Mouse (Mus musculus): Measurements from ENCODE around the gene Zfp458. TPM values are rescaled to one million over a fixed set of nuclear protein-coding genes. Genes with fewer than 3 reads are reported as not detected.
A peak's percentile ranks its signal among the peaks of the same experiment; 100 is the strongest.
"Not testable (repeated sequence)": the region's sequence is repeated elsewhere in the genome, so short reads cannot be mapped to it uniquely, and the experiment has no call there.

Gene Zfp458
- 0.41 and 0.46 TPM in 2 replicates for polyA plus RNA-seq (2015; fragmentation: Nextera tagmentation; extraction: Ambion mirVana)

DNA sequence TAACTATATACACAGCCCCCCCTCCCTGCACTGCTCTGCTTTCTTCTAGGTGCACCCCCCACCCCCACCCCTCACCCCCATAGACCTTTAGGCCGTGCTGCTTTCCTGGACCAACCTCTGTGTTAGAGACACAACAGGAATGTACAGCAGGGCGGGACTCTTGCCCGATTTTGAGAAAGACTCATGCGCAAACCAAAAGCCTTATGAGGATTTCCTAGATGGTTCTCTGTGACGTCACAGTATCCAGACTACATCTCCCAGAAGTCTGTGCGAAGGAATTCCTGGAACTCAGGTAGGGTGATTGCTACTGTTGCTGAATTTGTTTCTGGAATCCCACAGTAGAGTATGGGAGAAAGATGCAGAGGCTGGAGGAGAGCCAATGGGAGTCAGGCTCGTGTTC lies at the start of gene Zfp458:
Gene Zfp458 (minus strand): TSS at position 153 of the 400 bp plus-strand sequence.
- Histone ChIP-seq H3K36me3 (no peaks in the 10 kb centered on the region), H3K27me3 (no peaks in the 10 kb centered on the region), H3K9ac (no peak within 1 kb of the TSS), H3K4me1 (replicated peaks) (no peaks in the 10 kb centered on the region), H3K27ac (no peak within 1 kb of the TSS), H3K9me3 (replicated peaks) (no peaks in the 10 kb centered on the region), H3K4me3 (replicated peaks) (no peak within 1 kb of the TSS), H3K4me2 (no peak within 1 kb of the TSS)
- ATAC-seq (ENCODE audit: low read depth) (no peak), DNase-seq (peak; percentile 11)
- WGBS (ENCODE audit: insufficient replicate concordance) = 35% methylated on average over 7 of the region's 7 CpGs

DNA sequence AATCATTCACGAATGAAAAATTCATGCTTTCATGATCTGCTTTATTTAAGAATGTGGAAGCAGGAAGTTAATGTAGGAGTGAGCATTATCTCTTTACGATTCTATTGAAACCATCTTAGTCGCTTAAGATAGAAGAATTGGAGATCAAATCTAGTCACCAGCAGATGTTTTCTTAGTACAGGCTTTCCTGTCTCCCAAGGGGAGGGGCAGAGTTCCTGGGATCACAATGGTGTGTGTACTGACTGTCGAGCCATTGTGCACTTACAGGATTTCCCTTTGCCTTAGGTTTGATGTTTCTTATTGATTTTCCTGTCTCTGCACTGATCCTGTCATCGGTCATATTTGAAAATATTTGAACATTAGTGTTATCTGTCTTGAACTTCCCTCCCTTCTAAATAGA lies 28.5 kb upstream of the Zfp458 start:
- Histone ChIP-seq H3K4me2 (peak overlapping the region; percentile 85), H3K4me1 (replicated peaks) (peaks cover 9% of the 10 kb centered on the region), H3K9me3 (replicated peaks) (no peaks in the 10 kb centered on the region), H3K9ac (peak overlapping the region; percentile 80; the same call in 1 of the 2 replicates), H3K36me3 (no peaks in the 10 kb centered on the region), H3K4me3 (replicated peaks) (peak overlapping the region; percentile 76), H3K27ac (no peak overlapping the region), H3K27me3 (no peaks in the 10 kb centered on the region)
- DNase-seq = no peak
- no peak for ATAC-seq (ENCODE audit: low read depth)
- 23% methylated on average over 5 of the region's 5 CpGs for WGBS (ENCODE audit: insufficient replicate concordance)

DNA sequence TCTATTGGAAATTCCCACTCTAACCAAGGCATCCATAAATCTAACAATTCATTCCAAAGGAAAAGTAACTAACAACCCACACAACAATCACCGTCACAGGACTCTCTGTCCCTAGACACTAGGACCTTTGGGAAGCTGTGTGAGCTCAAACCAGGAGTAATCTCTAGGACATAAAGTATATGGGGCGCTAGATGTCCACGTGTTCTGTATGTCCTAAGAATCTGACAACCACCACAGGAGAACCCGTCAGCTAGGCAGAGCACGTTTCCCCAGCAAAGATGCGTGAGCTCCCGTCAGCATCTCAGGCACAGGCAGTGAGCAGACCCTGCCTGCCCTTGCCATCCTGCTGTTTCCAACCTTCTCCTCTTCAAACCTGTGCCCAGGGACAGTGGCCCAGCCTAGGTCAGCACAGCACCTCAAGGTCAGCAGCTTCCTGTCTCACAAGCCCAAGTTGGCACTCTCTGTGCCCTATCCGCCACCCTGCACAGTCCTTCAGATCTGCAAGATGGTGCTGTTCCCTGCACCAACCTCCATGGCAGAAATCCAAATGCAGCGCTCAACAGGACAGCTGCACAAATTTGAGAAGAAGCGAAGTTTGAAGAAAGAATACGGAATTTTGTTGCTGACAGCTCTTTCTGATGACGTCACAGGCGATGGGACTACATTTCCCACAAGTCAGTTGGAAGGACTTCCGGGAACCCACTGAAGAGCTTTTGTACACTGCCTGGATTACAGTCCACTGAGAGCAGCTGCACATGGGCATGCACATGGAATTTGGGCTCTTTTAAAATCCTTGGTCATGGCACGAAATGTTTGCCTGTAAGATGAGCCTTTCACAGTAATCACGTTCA lies 27.8 kb upstream of the Zfp458 start, which contains the start of gene Zfp457:
Gene Zfp457 (minus strand): TSS at position 664 of the 851 bp plus-strand sequence.
- Histone ChIP-seq H3K4me1 (replicated peaks) (peaks cover 9% of the 10 kb centered on the region), H3K4me3 (replicated peaks) (peak within 1 kb of the TSS; percentile 76), H3K4me2 (peak within 1 kb of the TSS; percentile 85), H3K27ac (peak within 1 kb of the TSS; percentile 29; the same call in 1 of the 2 replicates), H3K9ac (peak within 1 kb of the TSS; percentile 80), H3K36me3 (no peaks in the 10 kb centered on the region), H3K9me3 (replicated peaks) (no peaks in the 10 kb centered on the region), H3K27me3 (no peaks in the 10 kb centered on the region)
- 8% methylated on average over 16 of the region's 16 CpGs for WGBS (ENCODE audit: insufficient replicate concordance)
- ATAC-seq (ENCODE audit: low read depth) (peak; percentile 96), DNase-seq (peak; percentile 71)

DNA sequence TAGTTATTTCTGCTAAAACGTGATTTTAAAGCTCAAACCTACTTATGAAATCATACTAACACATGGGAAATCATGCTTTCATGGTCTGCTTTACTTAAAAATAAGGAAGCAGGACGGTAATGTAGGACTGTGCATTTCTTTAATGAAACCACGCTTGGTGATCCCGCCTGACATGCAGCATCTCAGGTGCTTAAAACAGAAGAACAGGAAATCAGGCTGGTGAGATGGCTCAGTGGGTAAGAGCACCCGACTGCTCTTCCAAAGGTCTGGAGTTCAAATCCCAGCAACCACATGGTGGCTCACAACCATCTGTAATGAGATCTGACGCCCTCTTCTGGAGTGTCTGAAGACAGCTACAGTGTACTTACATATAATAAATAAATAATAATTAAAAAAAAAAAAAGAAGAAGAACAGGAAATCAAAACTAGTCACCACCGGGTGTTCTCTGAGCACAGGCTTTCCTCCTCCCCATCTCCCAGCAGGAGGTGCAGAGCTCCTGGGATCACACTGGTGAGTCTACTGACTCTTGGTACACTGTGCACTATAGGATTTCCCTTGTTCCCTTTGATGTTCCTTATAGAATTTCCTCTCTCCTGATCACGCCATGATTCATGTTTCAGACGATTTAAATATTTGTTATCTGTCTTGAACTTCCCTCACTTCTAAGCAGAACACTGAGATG lies 8.7 kb downstream of the Zfp458 start:
- not testable (repeated sequence) for H3K9me3 ChIP-seq (replicated peaks); H3K27me3 ChIP-seq; H3K27ac ChIP-seq; H3K36me3 ChIP-seq; DNase-seq
- 29% methylated on average over 8 of the region's 9 CpGs for WGBS (ENCODE audit: insufficient replicate concordance)
- peaks cover 11% of the 10 kb centered on the region for H3K4me1 ChIP-seq (replicated peaks)
- peak overlapping the region; percentile 78 for H3K4me3 ChIP-seq (replicated peaks)
- peak; percentile 35 for ATAC-seq (ENCODE audit: low read depth)
- peak overlapping the region; percentile 75 for H3K9ac ChIP-seq
- peak overlapping the region; percentile 75 for H3K4me2 ChIP-seq

DNA sequence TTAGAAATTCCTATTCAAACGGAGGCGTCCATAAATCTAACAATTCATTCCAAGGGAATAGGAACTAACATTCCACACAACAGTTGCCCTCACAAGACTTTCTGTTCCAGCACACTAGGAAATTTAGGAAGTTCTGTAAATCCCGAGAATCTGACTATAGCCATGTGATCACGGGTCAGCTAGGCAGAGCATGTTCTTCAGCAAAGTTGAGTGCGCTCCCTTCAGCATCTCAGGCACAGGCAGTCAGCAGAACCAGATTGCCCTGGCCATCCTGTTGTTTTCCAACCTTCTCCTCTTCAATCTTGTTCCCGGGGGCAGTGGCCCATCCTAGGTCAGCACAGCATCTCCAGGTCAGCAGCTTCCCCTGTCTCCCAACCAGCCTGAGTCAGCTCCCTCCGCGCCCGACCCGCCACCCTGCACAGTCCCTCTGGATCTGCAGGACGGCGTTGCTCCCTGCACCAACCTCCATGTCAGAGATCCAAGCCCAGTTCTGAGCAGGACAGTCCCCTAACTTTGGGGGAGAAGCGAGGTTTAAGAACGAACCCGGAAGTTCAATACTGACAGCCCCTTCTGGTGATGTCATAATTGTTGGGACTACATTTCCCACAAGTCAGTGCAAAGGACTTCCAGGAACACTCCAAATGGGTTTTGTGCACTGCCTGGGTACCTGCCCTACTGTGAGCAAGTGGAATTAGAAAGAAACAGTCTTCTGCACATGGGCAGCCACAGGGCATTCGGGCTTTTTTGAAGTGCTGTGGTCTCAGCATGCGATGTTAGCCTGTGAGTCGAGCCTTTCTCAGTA lies 9.5 kb downstream of the Zfp458 start:
- peak overlapping the region; percentile 75 for H3K4me2 ChIP-seq
- H3K9me3 ChIP-seq (replicated peaks) = peaks cover 5% of the 10 kb centered on the region; the same call in 1 of the 2 replicates
- ATAC-seq (ENCODE audit: low read depth) (peak; percentile 98), DNase-seq (peak; percentile 60)
- peak overlapping the region; percentile 78 for H3K4me3 ChIP-seq (replicated peaks)
- H3K9ac ChIP-seq = peak overlapping the region; percentile 75
- no peak overlapping the region; the same call in 1 of the 2 replicates for H3K27ac ChIP-seq
- WGBS (ENCODE audit: insufficient replicate concordance) = 8% methylated on average over 18 of the region's 18 CpGs
- H3K36me3 ChIP-seq = 0 out of 2 replicates have a peak, but pooled peaks cover 3% of the 10 kb centered on the region
- H3K4me1 ChIP-seq (replicated peaks) = peaks cover 11% of the 10 kb centered on the region
- no peaks in the 10 kb centered on the region for H3K27me3 ChIP-seq

DNA sequence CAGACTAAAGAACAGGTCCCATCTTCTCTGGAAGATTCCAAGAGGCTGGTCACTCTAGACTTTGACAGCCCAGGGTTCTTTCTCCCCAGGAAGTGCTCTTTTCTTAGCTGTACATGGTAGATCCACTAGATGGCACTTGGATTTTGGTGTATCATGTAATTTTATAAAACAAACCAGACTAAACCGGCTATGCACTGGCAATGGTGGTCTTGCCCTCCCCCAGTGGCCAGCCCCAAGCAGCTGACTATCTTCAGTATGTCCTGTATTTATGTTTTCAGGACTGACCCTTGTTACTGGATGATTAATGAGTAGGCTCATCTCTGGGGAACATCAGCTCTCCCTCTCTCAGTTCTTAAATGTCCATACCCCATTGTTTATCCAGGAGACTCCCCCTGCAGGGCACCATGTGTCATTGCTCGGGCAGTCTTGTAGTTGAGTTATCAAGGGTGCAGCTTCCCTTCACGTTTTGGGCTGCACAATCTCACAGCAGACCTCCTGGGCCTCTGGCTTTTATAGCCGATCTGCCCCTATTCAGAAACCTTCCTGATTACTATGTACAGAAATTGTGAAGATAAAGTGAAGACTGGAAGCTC lies 64.2 kb downstream of the Zfp458 start:
- no peaks in the 10 kb centered on the region for H3K4me1 ChIP-seq (replicated peaks)
- no peak overlapping the region for H3K9ac ChIP-seq
- H3K27me3 ChIP-seq = no peaks in the 10 kb centered on the region
- no peak overlapping the region for H3K27ac ChIP-seq
- no peak for DNase-seq
- no peaks in the 10 kb centered on the region for H3K9me3 ChIP-seq (replicated peaks)
- ATAC-seq (ENCODE audit: low read depth) = no peak
- H3K36me3 ChIP-seq = no peaks in the 10 kb centered on the region
- H3K4me2 ChIP-seq = no peak overlapping the region
- WGBS (ENCODE audit: insufficient replicate concordance) = 43% methylated on average over 4 of the region's 4 CpGs
- H3K4me3 ChIP-seq (replicated peaks) = no peak overlapping the region

Other genes with a start within 250 kb of the Zfp458 start
- gene Zfp712, start 217.3 kb downstream of the Zfp458 start, polyA plus RNA-seq (2015; fragmentation: Nextera tagmentation; extraction: Ambion mirVana) = 0.83 and 0.92 TPM in 2 replicates
- 0.93 and 1.3 TPM in 2 replicates for gene Zfp708, start 180.5 kb downstream of the Zfp458 start, polyA plus RNA-seq (2015; fragmentation: Nextera tagmentation; extraction: Ambion mirVana)
- 1.4 and 1.7 TPM in 2 replicates for gene Gm28557, start 169.9 kb downstream of the Zfp458 start, polyA plus RNA-seq (2015; fragmentation: Nextera tagmentation; extraction: Ambion mirVana)
- gene Rslcan18, start 162.2 kb downstream of the Zfp458 start, polyA plus RNA-seq (2015; fragmentation: Nextera tagmentation; extraction: Ambion mirVana) = 0.13 TPM in 2 replicates
- 0.50 and 0.82 TPM in 2 replicates for gene Zfp759, start 156.8 kb downstream of the Zfp458 start, polyA plus RNA-seq (2015; fragmentation: Nextera tagmentation; extraction: Ambion mirVana)
- gene Rsl1, start 105.3 kb downstream of the Zfp458 start, polyA plus RNA-seq (2015; fragmentation: Nextera tagmentation; extraction: Ambion mirVana) = 1.7 and 1.9 TPM in 2 replicates
- 0.43 and 0.46 TPM in 2 replicates for gene Zfp455, start 84.0 kb downstream of the Zfp458 start, polyA plus RNA-seq (2015; fragmentation: Nextera tagmentation; extraction: Ambion mirVana)
- gene Zfp457, start 28.0 kb upstream of the Zfp458 start, polyA plus RNA-seq (2015; fragmentation: Nextera tagmentation; extraction: Ambion mirVana) = 0.10 and 0.14 TPM in 2 replicates
- 0.86 and 1.2 TPM in 2 replicates for gene Zfp595, start 54.1 kb upstream of the Zfp458 start, polyA plus RNA-seq (2015; fragmentation: Nextera tagmentation; extraction: Ambion mirVana)
- gene Gm28044, start 82.1 kb upstream of the Zfp458 start, polyA plus RNA-seq (2015; fragmentation: Nextera tagmentation; extraction: Ambion mirVana) = 0.30 and 0.63 TPM in 2 replicates
- gene Zfp953, start 82.1 kb upstream of the Zfp458 start, polyA plus RNA-seq (2015; fragmentation: Nextera tagmentation; extraction: Ambion mirVana) = 0.61 and 0.79 TPM in 2 replicates
- gene Gm28041, start 97.3 kb upstream of the Zfp458 start, polyA plus RNA-seq (2015; fragmentation: Nextera tagmentation; extraction: Ambion mirVana) = 0.27 TPM in 1 of 2 replicates, not detected in the other
- 0.48 and 0.61 TPM in 2 replicates for gene Zfp456, start 97.3 kb upstream of the Zfp458 start, polyA plus RNA-seq (2015; fragmentation: Nextera tagmentation; extraction: Ambion mirVana)
- gene Zfp429, start 121.4 kb upstream of the Zfp458 start, polyA plus RNA-seq (2015; fragmentation: Nextera tagmentation; extraction: Ambion mirVana) = 1.7 and 1.9 TPM in 2 replicates
- gene Zfp459, start 143.0 kb upstream of the Zfp458 start, polyA plus RNA-seq (2015; fragmentation: Nextera tagmentation; extraction: Ambion mirVana) = 0.13 and 0.18 TPM in 2 replicates
- 5.2 and 6.4 TPM in 2 replicates for gene Zfp874a, start 173.2 kb upstream of the Zfp458 start, polyA plus RNA-seq (2015; fragmentation: Nextera tagmentation; extraction: Ambion mirVana)
- gene Zfp874b, start 205.8 kb upstream of the Zfp458 start, polyA plus RNA-seq (2015; fragmentation: Nextera tagmentation; extraction: Ambion mirVana) = 3.3 and 3.8 TPM in 2 replicates
- 3.1 and 3.3 TPM in 2 replicates for gene Zfp58, start 222.1 kb upstream of the Zfp458 start, polyA plus RNA-seq (2015; fragmentation: Nextera tagmentation; extraction: Ambion mirVana)
- gene Gm26965, start 247.7 kb upstream of the Zfp458 start, polyA plus RNA-seq (2015; fragmentation: Nextera tagmentation; extraction: Ambion mirVana) = not detected in 2 replicates
- gene Zfp87, start 247.7 kb upstream of the Zfp458 start, polyA plus RNA-seq (2015; fragmentation: Nextera tagmentation; extraction: Ambion mirVana) = 8.4 and 9.1 TPM in 2 replicates

Data from liver, embryonic 13.5 days (tissue).